Mouse (Mus musculus): ENCODE data around the gene Snrpf.

DNA sequence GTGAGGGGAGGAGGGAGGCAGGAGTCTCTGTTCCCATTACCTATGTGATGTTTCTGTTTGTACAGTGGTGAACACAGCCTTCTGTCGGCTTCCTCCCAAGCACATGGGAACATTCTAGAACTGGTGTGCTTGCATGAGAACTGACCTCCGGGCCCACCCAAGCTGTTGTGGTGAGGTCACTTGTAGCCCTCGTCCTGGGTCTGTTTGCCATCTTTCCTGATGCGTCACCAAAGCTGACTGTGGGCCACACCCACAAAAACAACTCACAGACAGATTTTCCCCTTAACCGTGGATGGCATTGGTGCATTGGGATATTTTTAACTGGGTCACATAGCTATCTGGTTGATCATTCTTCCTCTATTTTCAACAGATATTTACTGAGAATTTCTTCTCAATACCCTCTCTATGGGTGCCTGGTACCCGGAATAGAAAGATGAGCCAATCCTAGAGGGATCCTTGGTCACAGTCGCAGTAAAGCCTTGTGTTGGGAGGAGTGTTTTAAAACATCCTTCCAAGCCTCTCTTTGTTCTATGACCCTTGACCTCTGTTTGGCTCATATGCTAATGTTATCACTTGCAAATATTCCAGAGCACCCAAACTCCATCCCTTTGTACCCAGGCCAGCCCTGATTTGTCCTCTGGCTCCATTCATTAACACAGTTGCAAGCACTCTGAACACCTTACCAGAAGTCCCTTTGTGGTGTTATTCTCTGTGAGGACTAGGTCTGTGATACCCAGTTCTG, 31.1 kb upstream of the Snrpf start:
- TF ChIP-seq CTCF (IDR thresholded peaks at IDR 0.05; ENCODE audit: low read depth) (no peak), EP300 (optimal IDR thresholded peaks at IDR 0.05) (no peak)
